28 mouse cellular contexts compared by ENCODE assay signal in the genomic region with DNA sequence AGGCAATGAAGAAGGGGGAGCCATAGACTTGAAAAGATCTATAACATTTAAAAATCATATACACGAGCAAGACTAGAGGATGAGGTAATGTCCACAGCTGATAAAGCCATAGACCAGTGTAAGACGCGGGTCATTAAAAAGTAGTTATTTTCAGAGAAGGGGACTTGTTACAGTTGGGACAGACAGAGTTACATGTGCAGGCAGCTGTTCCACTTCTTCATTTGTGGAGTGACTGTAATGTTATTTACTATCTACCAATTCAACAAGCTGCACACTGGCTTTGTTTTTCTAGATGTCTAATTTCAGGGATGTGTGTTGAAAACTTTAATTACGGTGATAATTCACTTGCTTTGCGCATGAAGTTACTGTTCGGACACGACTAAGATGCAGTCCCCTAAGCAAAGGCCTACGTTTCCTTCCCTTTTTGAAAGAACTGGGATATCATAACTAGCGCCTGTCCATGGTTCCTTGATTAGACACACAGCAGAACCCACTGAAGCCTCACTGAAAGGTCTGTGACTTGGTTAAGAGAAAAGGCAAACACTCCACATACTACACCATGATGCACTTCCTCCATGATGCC.
"Had no signal": no experiment of that assay in that cellular context is flagged by ENCODE, and none has a peak within 500 bp of the region (broad histone marks: within the 10 kb centered on the region; RNA-seq: fewer than 3 reads in every experiment).

No protein-coding gene starts in this region.

- H3K9me3 ChIP-seq: heart, embryonic 13.5 days; heart, embryonic 15.5 days; hindbrain, embryonic 10.5 days; hindbrain, embryonic 12.5 days; intestine, embryonic 15.5 days; limb, embryonic 10.5 days; liver, embryonic 13.5 days; liver, embryonic 15.5 days had no signal

- DNase-seq: gastrocnemius, adult 2 months; gastrocnemius, postnatal 10 days; gastrocnemius, postnatal 25 days; heart, adult 2 months; heart, postnatal 14 days; heart, postnatal 36 days; kidney, adult 2 months; kidney, postnatal 10 days; kidney, postnatal 25 days; liver; liver, embryonic 13.5 days; liver, postnatal 0 days had no signal

- H3K27me3 ChIP-seq: heart, embryonic 13.5 days; heart, embryonic 15.5 days; hindbrain, embryonic 12.5 days; intestine, embryonic 15.5 days; limb, embryonic 12.5 days; liver, embryonic 13.5 days; liver, embryonic 15.5 days had no signal

- H3K4me3 ChIP-seq: gastrocnemius, adult 2 months; heart, adult 2 months; heart, embryonic 13.5 days; heart, embryonic 15.5 days; hindbrain, embryonic 10.5 days; hindbrain, embryonic 12.5 days; intestine, embryonic 15.5 days; layer of hippocampus, adult 2 months; left cerebral cortex, adult 2 months; limb, embryonic 10.5 days; limb, embryonic 12.5 days; liver, embryonic 13.5 days; liver, embryonic 15.5 days had no signal

- ATAC-seq: hindbrain, embryonic 16.5 days; inflammation-experienced regulatory T-cells, adult 6 months; intestine, embryonic 15.5 days; intestine, postnatal 0 days; liver, postnatal 0 days had no signal

- H3K9ac ChIP-seq: heart, embryonic 13.5 days; heart, embryonic 15.5 days; hindbrain, embryonic 12.5 days; hindbrain, embryonic 14.5 days; intestine, embryonic 15.5 days; limb, embryonic 12.5 days; liver, embryonic 13.5 days; liver, embryonic 15.5 days; liver, postnatal 0 days had no signal

- H3K4me2 ChIP-seq: heart, embryonic 11.5 days; heart, embryonic 13.5 days; heart, embryonic 15.5 days; hindbrain, embryonic 12.5 days; hindbrain, embryonic 14.5 days; intestine, embryonic 15.5 days; limb, embryonic 12.5 days; liver, embryonic 11.5 days; liver, embryonic 13.5 days; liver, embryonic 15.5 days had no signal

- H3K27ac ChIP-seq: gastrocnemius, adult 2 months; heart, adult 2 months; heart, embryonic 13.5 days; heart, embryonic 15.5 days; hindbrain, embryonic 10.5 days; hindbrain, embryonic 12.5 days; hindbrain, embryonic 14.5 days; intestine, embryonic 15.5 days; layer of hippocampus, adult 2 months; left cerebral cortex, adult 2 months; limb, embryonic 12.5 days; liver, embryonic 13.5 days; liver, embryonic 15.5 days had no signal

- H3K36me3 ChIP-seq: heart, embryonic 13.5 days; heart, embryonic 15.5 days; hindbrain, embryonic 10.5 days; hindbrain, embryonic 12.5 days; intestine, embryonic 15.5 days; limb, embryonic 10.5 days; limb, embryonic 12.5 days; liver, embryonic 13.5 days; liver, embryonic 15.5 days had no signal

- H3K4me1 ChIP-seq: hindbrain, embryonic 10.5 days; hindbrain, embryonic 12.5 days; liver, embryonic 13.5 days; liver, embryonic 15.5 days had no signal
